Mouse (Mus musculus) heart, embryonic 14.5 days (tissue): ENCODE results near the gene Tulp1. TPM values are rescaled to one million over a fixed set of nuclear protein-coding genes. Genes with fewer than 3 reads are reported as not detected.
"Not testable (repeated sequence)": the region's sequence is repeated elsewhere in the genome, so short reads cannot be mapped to it uniquely, and the experiment has no call there.

Source experiments
- ATAC-seq: fragments of 200-750 bp; cut with Nextera tagmentation; 2 replicates; pipeline ENCODE4 v1.8.0; 2017; ENCODE audit warnings: low read depth, moderate TSS enrichment; ENCODE audit not compliant: insufficient number of reproducible peaks, insufficient read depth, low FRiP score
- H3K27ac ChIP-seq, 2 experiments: fragments of 200-500 bp in 1 of 2; fragments of 300-500 bp in 1 of 2; sonication (generic) in 1 of 2; replicated peaks in 1 of 2; 2 replicates each; pipeline ENCODE4 v1.5.1; 2012 to 2014; ENCODE audit warnings: low read depth in 2 of 2, low read length in 2 of 2, control low read depth in 1 of 2, mild to moderate bottlenecking in 1 of 2, mixed read lengths in 1 of 2; ENCODE audit not compliant: control insufficient read depth in 1 of 2, insufficient read depth in 1 of 2
- H3K27me3 ChIP-seq: fragments of 300-500 bp; sonication (generic); 2 replicates; pipeline ENCODE4 v1.6.1; 2014; ENCODE audit warnings: mild to moderate bottlenecking, low read length, control low read depth; ENCODE audit not compliant: control insufficient read depth, insufficient read depth
- H3K36me3 ChIP-seq: fragments of 300-500 bp; sonication (generic); 2 replicates; pipeline ENCODE4 v1.6.1; 2014; ENCODE audit warnings: mild to moderate bottlenecking, control low read depth, low read length, mixed read lengths; ENCODE audit not compliant: control insufficient read depth, insufficient read depth
- H3K4me1 ChIP-seq, 2 experiments: fragments of 200-500 bp in 1 of 2; fragments of 300-500 bp in 1 of 2; sonication (generic) in 1 of 2; 2 replicates each; pipeline ENCODE4 v1.6.1; 2012 to 2014; ENCODE audit warnings: low read length in 2 of 2, control low read depth in 1 of 2, mixed read lengths in 1 of 2; ENCODE audit not compliant: control insufficient read depth in 2 of 2, insufficient read depth in 2 of 2
- H3K4me2 ChIP-seq: fragments of 300-500 bp; sonication (generic); 2 replicates; pipeline ENCODE4 v1.6.1; 2014; ENCODE audit warnings: mild to moderate bottlenecking, low read length
- H3K4me3 ChIP-seq, 2 experiments: fragments of 200-500 bp in 1 of 2; fragments of 300-500 bp in 1 of 2; sonication (generic) in 1 of 2; 2 replicates each; pipeline ENCODE4 v1.5.1; 2012 to 2014; ENCODE audit warnings: low read length in 2 of 2, mild to moderate bottlenecking in 2 of 2, control low read depth in 1 of 2, low read depth in 1 of 2, moderate library complexity in 1 of 2; ENCODE audit not compliant: control insufficient read depth in 1 of 2, insufficient read depth in 1 of 2
- H3K9ac ChIP-seq: fragments of 300-500 bp; sonication (generic); 2 replicates; pipeline ENCODE4 v1.6.1; 2014; ENCODE audit warnings: mild to moderate bottlenecking, low read length
- H3K9me3 ChIP-seq: fragments of 300-500 bp; sonication (generic); 2 replicates; pipeline ENCODE4 v1.6.1; 2016; ENCODE audit warnings: low read length, control low read depth; ENCODE audit not compliant: control insufficient read depth
- WGBS: fragments of 180-500 bp; shearing (Covaris S2); extraction: QIAGEN DNeasy Blood & Tissue Kit; methylation state at CpG from one replicate; pipeline ENCODE4 v1.1.7; 2014; 5-methylcytosine and 5-hydroxymethylcytosine counted together
- polyA plus RNA-seq: library from polyadenylated mRNA; unstranded; fragments of >200 nt; fragmentation: Nextera tagmentation; extraction: Ambion mirVana; gene quantifications from 2 replicates; pipeline ENCODE4 v1.2.1, GENCODE M21; 2014

Tulp1 gene
- polyA plus RNA-seq, 1 experiment from 2014 or later = 3.3 TPM

DNA sequence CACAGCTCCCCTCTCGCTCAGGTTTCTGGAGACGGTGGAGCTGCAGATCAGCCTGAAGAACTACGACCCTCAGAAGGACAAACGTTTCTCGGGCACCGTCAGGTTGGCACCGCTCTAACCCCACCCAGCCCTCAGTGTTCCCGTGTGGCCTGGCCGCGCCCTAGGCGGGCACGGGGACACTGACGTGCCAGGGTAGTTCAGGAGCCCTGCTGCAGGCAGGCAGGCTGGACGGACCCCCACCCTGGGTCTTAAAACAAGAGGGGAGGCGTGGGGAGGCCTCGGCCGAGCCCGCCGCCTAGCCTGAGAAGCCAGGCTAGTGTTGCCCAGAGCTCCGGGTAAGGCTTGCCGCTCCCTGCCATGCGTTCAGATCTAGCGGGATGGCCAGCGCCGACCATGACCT lies 36.1 kb downstream of the Tulp1 start:
- Histone ChIP-seq H3K36me3 (peaks cover 43% of the 10 kb centered on the region), H3K27me3 (no peaks in the 10 kb centered on the region), H3K9me3 (no peaks in the 10 kb centered on the region), H3K9ac (peak overlapping the region; percentile 98), H3K4me3 (peak overlapping the region; percentile 85 to 88), H3K27ac (peak overlapping the region; percentile 83 to 91), H3K4me2 (peak overlapping the region; percentile 93), H3K4me1 (peaks cover 31 to 41% of the 10 kb centered on the region in 2 experiments)
- ATAC-seq = peak; percentile 13; the same call in 1 of the 2 replicates
- WGBS = under 1% methylated on average over 25 of the region's 25 CpGs

GRCm38 (mm10) chr17:28328366-28328928 lies 36.6 kb downstream of the Tulp1 start, which contains the start of gene Rpl10a:
Rpl10a (plus strand) TSS chr17:28328471.
- ATAC-seq = peak; percentile 80
- H3K36me3 ChIP-seq = peaks cover 46% of the 10 kb centered on the region
- peak within 1 kb of the TSS; percentile 98 for H3K9ac ChIP-seq
- peak within 1 kb of the TSS; percentile 83 to 91 for H3K27ac ChIP-seq
- no peaks in the 10 kb centered on the region for H3K27me3 ChIP-seq
- H3K9me3 ChIP-seq = no peaks in the 10 kb centered on the region
- H3K4me1 ChIP-seq = peaks cover 27 to 37% of the 10 kb centered on the region in 2 experiments
- H3K4me2 ChIP-seq = peak within 1 kb of the TSS; percentile 93
- WGBS = under 1% methylated on average over 65 of the region's 67 CpGs
- peak within 1 kb of the TSS; percentile 85 to 88 for H3K4me3 ChIP-seq

- H3K4me1 ChIP-seq = peaks cover 20 to 31% of the 10 kb centered on the region in 2 experiments
- WGBS = 12% methylated on average over 22 of the region's 22 CpGs
- H3K9ac ChIP-seq = peak overlapping the region; percentile 98
- H3K27ac ChIP-seq = peak overlapping the region; percentile 71 to 91
- no peaks in the 10 kb centered on the region for H3K27me3 ChIP-seq
- H3K4me2 ChIP-seq = peak overlapping the region; percentile 93
- peaks cover 40% of the 10 kb centered on the region for H3K36me3 ChIP-seq
- no peaks in the 10 kb centered on the region for H3K9me3 ChIP-seq
- ATAC-seq = peak; percentile 28
- H3K4me3 ChIP-seq = peak overlapping the region; percentile 30 to 85
These were observed 37.2 kb downstream of the Tulp1 start for GRCm38 (mm10) chr17:28327673-28328325.

DNA sequence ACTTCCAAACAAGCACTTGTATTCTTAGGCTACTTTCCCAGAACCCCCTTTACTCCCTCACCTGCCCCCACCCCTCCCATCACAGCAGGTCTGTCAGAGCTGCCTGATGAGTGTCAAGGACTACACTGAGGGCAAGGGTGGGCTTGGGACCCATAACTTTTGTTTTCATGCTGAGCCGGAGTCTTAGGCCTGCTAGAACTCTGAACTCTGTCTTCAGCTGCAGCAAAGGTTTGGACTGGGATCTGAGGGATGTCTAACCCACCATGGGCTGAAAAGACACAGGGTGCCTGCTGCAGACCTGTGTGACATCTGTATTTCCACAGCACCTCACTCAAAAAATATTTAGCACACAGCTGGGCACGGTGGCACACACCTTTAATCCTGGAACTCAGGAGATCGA lies 38.1 kb downstream of the Tulp1 start:
- Histone ChIP-seq H3K9me3 (no peaks in the 10 kb centered on the region), H3K36me3 (peaks cover 40% of the 10 kb centered on the region), H3K27me3 (no peaks in the 10 kb centered on the region), H3K27ac (no peak overlapping the region; a peak in 1 of 4 replicates), H3K4me1 (peaks cover 13 to 23% of the 10 kb centered on the region in 2 experiments), H3K4me2 (no peak overlapping the region), H3K9ac (peak overlapping the region; percentile 98; the same call in 1 of the 2 replicates), H3K4me3 (no peak overlapping the region)
- no peak for ATAC-seq
- WGBS = 83% methylated on average over 3 of the region's 3 CpGs

GRCm38 (mm10) chr17:28325751-28326150 lies 39.3 kb downstream of the Tulp1 start:
- no peak for ATAC-seq

GRCm38 (mm10) chr17:28324416-28324815 lies 40.6 kb downstream of the Tulp1 start:
- not testable (repeated sequence) for H3K4me3 ChIP-seq, H3K27ac ChIP-seq, H3K9me3 ChIP-seq, H3K9ac ChIP-seq, H3K4me2 ChIP-seq, ATAC-seq, H3K27me3 ChIP-seq, H3K4me1 ChIP-seq
- 98% methylated on average over 7 of the region's 7 CpGs for WGBS
- H3K36me3 ChIP-seq = peaks cover 32% of the 10 kb centered on the region

More at GRCm38 (mm10) chr17:28325751-28326150, 39.3 kb downstream of the Tulp1 start:
- Histone ChIP-seq H3K36me3 (peaks cover 37% of the 10 kb centered on the region), H3K27me3 (no peaks in the 10 kb centered on the region), H3K27ac (no peak overlapping the region), H3K9me3 (no peaks in the 10 kb centered on the region), H3K4me2 (no peak overlapping the region), H3K9ac (no peak overlapping the region), H3K4me1 (peaks cover 13 to 18% of the 10 kb centered on the region in 2 experiments), H3K4me3 (no peak overlapping the region)
- WGBS = 94% methylated on average over 8 of the region's 8 CpGs

DNA sequence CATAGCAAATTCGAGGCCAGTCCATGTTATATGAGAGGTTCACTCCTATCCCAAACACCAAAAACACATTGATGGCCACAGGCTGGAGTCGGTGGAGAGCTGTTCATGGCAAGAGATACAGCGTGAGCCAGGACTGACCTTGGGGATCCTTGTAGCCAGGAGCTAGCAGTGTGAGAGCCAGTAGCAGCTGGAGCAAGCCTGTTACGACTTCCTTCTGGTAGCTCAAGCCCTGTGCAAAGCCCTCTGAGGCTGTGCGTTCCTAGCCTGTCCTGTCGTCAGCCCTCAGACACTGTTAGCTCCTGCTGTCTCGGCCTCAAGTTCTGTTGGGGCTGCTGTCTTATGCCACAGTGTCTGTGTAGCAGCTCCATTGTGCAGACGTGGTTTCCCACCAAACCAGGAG lies 41.2 kb downstream of the Tulp1 start:
- peaks cover 8% of the 10 kb centered on the region in 2 experiments for H3K4me1 ChIP-seq
- 85% methylated on average over 8 of the region's 8 CpGs for WGBS
- no peak overlapping the region for H3K9ac ChIP-seq
- no peaks in the 10 kb centered on the region for H3K9me3 ChIP-seq
- peaks cover 34% of the 10 kb centered on the region for H3K36me3 ChIP-seq
- no peak overlapping the region for H3K27ac ChIP-seq
- H3K27me3 ChIP-seq = no peaks in the 10 kb centered on the region
- no peak overlapping the region for H3K4me2 ChIP-seq
- no peak for ATAC-seq
- no peak overlapping the region for H3K4me3 ChIP-seq
